Mouse (Mus musculus) CH12.LX (cell line): ENCODE measurements around the gene Olfr1183. TPM values are rescaled to one million over a fixed set of nuclear protein-coding genes. Genes with fewer than 3 reads are reported as not detected.

ENCODE experiments used
- DNase-seq: peaks from one replicate; pipeline ENCODE4 v3.0.0-alpha.2; 2013; ENCODE audit errors: extremely low read depth
- H3K27ac ChIP-seq: 2 replicates; pipeline ENCODE4 v1.5.1; 2012; ENCODE audit warnings: low read depth, mild to moderate bottlenecking, control low read depth, moderate library complexity; ENCODE audit not compliant: insufficient read depth
- H3K27me3 ChIP-seq: replicated peaks from 2 replicates; pipeline ENCODE3; 2012; ENCODE audit warnings: inconsistent platforms
- H3K36me3 ChIP-seq, 2 experiments: replicated peaks in 1 of 2; 2 replicates each; pipeline versions ENCODE3 to v1.6.1; 2012; ENCODE audit warnings: inconsistent platforms in 1 of 2, low read length in 1 of 2, mild to moderate bottlenecking in 1 of 2, mixed read lengths in 1 of 2, moderate library complexity in 1 of 2; ENCODE audit not compliant: control insufficient read depth in 1 of 2, insufficient read depth in 1 of 2
- H3K4me1 ChIP-seq, 2 experiments: 2 replicates each; pipeline ENCODE4 v1.6.1; 2012; ENCODE audit warnings: inconsistent platforms in 1 of 2, moderate library complexity in 1 of 2; ENCODE audit not compliant: insufficient read depth in 2 of 2, control insufficient read depth in 1 of 2
- H3K4me2 ChIP-seq: 2 replicates; pipeline ENCODE4 v1.6.1; 2012; ENCODE audit warnings: low read depth, mild to moderate bottlenecking, control low read depth; ENCODE audit not compliant: poor library complexity, insufficient read depth, severe bottlenecking
- H3K4me3 ChIP-seq, 3 experiments: fragments of 150-350 bp in 1 of 3; sonication (generic) in 1 of 3; replicated peaks in 1 of 3; 2 replicates each; pipeline versions ENCODE3 to v1.5.1; 2011 to 2012; ENCODE audit warnings: low read depth in 2 of 3, low read length in 2 of 3, mild to moderate bottlenecking in 2 of 3, moderate library complexity in 2 of 3, control low read depth in 1 of 3, improper control_type of control experiment in 1 of 3, inconsistent platforms in 1 of 3, mixed read lengths in 1 of 3; ENCODE audit not compliant: poor library complexity in 1 of 3
- H3K79me2 ChIP-seq: replicated peaks from 2 replicates; pipeline ENCODE4 v1.6.1; 2012; ENCODE audit warnings: mild to moderate bottlenecking, moderate library complexity; ENCODE audit not compliant: control insufficient read depth, poor library complexity, insufficient read depth, severe bottlenecking; ENCODE audit errors: extremely low read depth
- H3K9ac ChIP-seq: 2 replicates; pipeline ENCODE4 v1.6.1; 2012; ENCODE audit warnings: low read depth, mild to moderate bottlenecking, control low read depth, moderate library complexity; ENCODE audit not compliant: insufficient read depth
- H3K9me3 ChIP-seq: replicated peaks from 2 replicates; pipeline ENCODE3; 2012; ENCODE audit warnings: low read length, inconsistent platforms, mixed read lengths
- BHLHE40 ChIP-seq: IDR thresholded peaks from 2 replicates; pipeline ENCODE4 v1.6.1; 2011; ENCODE audit warnings: mild to moderate bottlenecking, low read depth, low read length, improper control_type of control experiment
- CHD1 ChIP-seq: IDR thresholded peaks from 2 replicates; pipeline ENCODE4 v1.6.1; 2012; ENCODE audit warnings: low read depth, low read length, improper control_type of control experiment, inconsistent platforms
- CHD2 ChIP-seq: IDR thresholded peaks from 2 replicates; pipeline ENCODE4 v1.6.1; 2011; ENCODE audit warnings: low read length, improper control_type of control experiment
- CTCF ChIP-seq, 2 experiments: IDR thresholded peaks in 1 of 2; conservative IDR thresholded peaks in 1 of 2; 2 replicates each; pipeline ENCODE4 v1.5.1; 2011 to 2012; ENCODE audit warnings: low read depth in 2 of 2, low read length in 2 of 2, improper control_type of control experiment in 1 of 2, inconsistent platforms in 1 of 2, mild to moderate bottlenecking in 1 of 2, moderate library complexity in 1 of 2
- ETS1 ChIP-seq: conservative IDR thresholded peaks from 2 replicates; pipeline ENCODE4 v1.6.1; 2012; ENCODE audit warnings: low read depth, mild to moderate bottlenecking, inconsistent platforms, low read length, improper control_type of control experiment, moderate library complexity
- HCFC1 ChIP-seq: IDR thresholded peaks from 2 replicates; pipeline ENCODE4 v1.6.1; 2012; ENCODE audit warnings: low read depth, mild to moderate bottlenecking, inconsistent platforms, low read length, improper control_type of control experiment
- JUN ChIP-seq: IDR thresholded peaks from 2 replicates; pipeline ENCODE4 v1.6.1; 2011; ENCODE audit warnings: low read depth, mild to moderate bottlenecking, low read length, improper control_type of control experiment, moderate library complexity; ENCODE audit not compliant: insufficient read depth
- JUND ChIP-seq: conservative IDR thresholded peaks from 2 replicates; pipeline ENCODE4 v1.6.1; 2011; ENCODE audit warnings: low read depth, low read length, improper control_type of control experiment
- MAFK ChIP-seq: IDR thresholded peaks from 2 replicates; pipeline ENCODE4 v1.6.1; 2011; ENCODE audit warnings: low read length, improper control_type of control experiment; ENCODE audit not compliant: insufficient replicate concordance
- MAX ChIP-seq: IDR thresholded peaks from 2 replicates; pipeline ENCODE4 v1.6.1; 2011; ENCODE audit warnings: low read length, improper control_type of control experiment
- MAZ ChIP-seq: IDR thresholded peaks from 2 replicates; pipeline ENCODE4 v1.6.1; 2012; ENCODE audit warnings: low read depth, mild to moderate bottlenecking, inconsistent platforms, low read length, improper control_type of control experiment, moderate library complexity
- MEF2A ChIP-seq: IDR thresholded peaks from 2 replicates; pipeline ENCODE4 v1.6.1; 2014; ENCODE audit warnings: low read depth, mild to moderate bottlenecking, inconsistent platforms, low read length, improper control_type of control experiment, borderline replicate concordance
- MXI1 ChIP-seq: IDR thresholded peaks from 2 replicates; pipeline ENCODE4 v1.6.1; 2011; ENCODE audit warnings: mild to moderate bottlenecking, low read depth, low read length, improper control_type of control experiment
- MYC ChIP-seq: IDR thresholded peaks from 2 replicates; pipeline ENCODE4 v1.6.1; 2011; ENCODE audit warnings: low read depth, mild to moderate bottlenecking, improper control_type of control experiment, low read length
- NELFE ChIP-seq: IDR thresholded peaks from 2 replicates; pipeline ENCODE4 v1.6.1; 2011; ENCODE audit warnings: low read depth, low read length, improper control_type of control experiment
- NRF1 ChIP-seq: IDR thresholded peaks from 2 replicates; pipeline ENCODE4 v1.6.1; 2014; ENCODE audit warnings: low read depth, mild to moderate bottlenecking, inconsistent platforms, low read length, improper control_type of control experiment, moderate library complexity
- POLR2AphosphoS2 ChIP-seq: IDR thresholded peaks from 2 replicates; pipeline ENCODE4 v1.6.1; 2011; ENCODE audit warnings: low read depth, low read length, improper control_type of control experiment
- RAD21 ChIP-seq: IDR thresholded peaks from 2 replicates; pipeline ENCODE4 v1.6.1; 2011; ENCODE audit warnings: low read depth, mild to moderate bottlenecking, low read length, improper control_type of control experiment, moderate library complexity
- RCOR1 ChIP-seq: conservative IDR thresholded peaks from 2 replicates; pipeline ENCODE4 v1.6.1; 2012; ENCODE audit warnings: low read depth, mild to moderate bottlenecking, inconsistent platforms, low read length, improper control_type of control experiment
- SIN3A ChIP-seq: IDR thresholded peaks from 2 replicates; pipeline ENCODE4 v1.6.1; 2012; ENCODE audit warnings: low read length, improper control_type of control experiment, inconsistent platforms
- SMC3 ChIP-seq: IDR thresholded peaks from 2 replicates; pipeline ENCODE4 v1.6.1; 2011; ENCODE audit warnings: low read depth, low read length, improper control_type of control experiment
- UBTF ChIP-seq: IDR thresholded peaks from 2 replicates; pipeline ENCODE4 v1.6.1; 2012; ENCODE audit warnings: low read depth, mild to moderate bottlenecking, inconsistent platforms, low read length, improper control_type of control experiment, moderate library complexity
- USF1 ChIP-seq: IDR thresholded peaks from 2 replicates; pipeline ENCODE4 v1.6.1; 2014; ENCODE audit warnings: low read depth, mild to moderate bottlenecking, inconsistent platforms, low read length, improper control_type of control experiment
- USF2 ChIP-seq: conservative IDR thresholded peaks from 2 replicates; pipeline ENCODE4 v1.6.1; 2011; ENCODE audit warnings: low read depth, low read length, improper control_type of control experiment
- ZC3H11A ChIP-seq: IDR thresholded peaks from 2 replicates; pipeline ENCODE4 v1.6.1; 2012; ENCODE audit warnings: low read depth, mild to moderate bottlenecking, inconsistent platforms, low read length, improper control_type of control experiment
- dilution Hi-C: fragments of 300-500 bp; cut with MboI; formaldehyde crosslinking; loops from 2 replicates; pipeline ENCODE4 v1.14.3; 2020; ENCODE audit warnings: low sequenced_read_pairs; ENCODE audit not compliant: extremely low pct_unique_long_range_greater_than_20kb, extremely low pct_ligation_motif_present
- in situ Hi-C: fragments of 300-500 bp; cut with MboI; formaldehyde crosslinking; loops from 3 replicates; pipeline ENCODE4 v1.14.3; 2019; ENCODE audit warnings: low sequenced_read_pairs, low pct_ligation_motif_present, low pct_unique_long_range_greater_than_20kb, mixed read lengths
- polyA plus RNA-seq: library from polyadenylated mRNA; unstranded; fragments of >175 nt; gene quantifications from 2 replicates; pipeline ENCODE4 v1.2.1, GENCODE M21; 2012; ENCODE audit warnings: low read depth; ENCODE audit not compliant: insufficient read length
- total RNA-seq, 2 experiments: library from RNA; depleted of rRNA; stranded (reverse); fragments of 300-350 nt in 1 of 2; fragments of >200 nt in 1 of 2; gene quantifications; 2 replicates each; pipeline ENCODE4 v1.2.3; 2012 to 2014

Olfr1183 gene
- total and polyA plus RNA-seq, 3 experiments = not detected

DNA sequence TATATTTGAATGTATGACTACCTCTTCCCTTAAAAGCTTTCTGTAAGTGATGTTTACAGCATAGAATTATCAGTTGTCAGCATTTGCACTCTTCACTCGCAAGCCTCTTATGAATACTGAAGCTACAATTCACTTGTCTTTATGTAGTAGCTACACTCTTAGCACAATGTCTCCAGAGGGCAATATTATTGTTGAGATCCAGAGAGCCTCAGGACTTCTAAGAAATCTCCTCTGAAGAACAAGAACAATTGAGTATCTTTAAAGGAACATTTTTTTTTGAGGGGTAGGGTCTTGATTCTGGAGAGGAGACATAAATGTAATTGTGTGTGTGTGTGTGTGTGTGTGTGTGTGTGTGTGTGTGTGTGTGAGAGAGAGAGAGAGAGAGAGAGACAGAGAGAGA is 28.6 kb upstream of the Olfr1183 start, which contains the start of gene Olfr1181:
TSS of gene Olfr1181 (minus strand) at position 101 of the 400 bp plus-strand sequence.
- Histone ChIP-seq H3K79me2 (no peaks in the 10 kb centered on the region), H3K9ac (no peak within 1 kb of the TSS), H3K4me2 (no peak within 1 kb of the TSS), H3K27ac (no peak within 1 kb of the TSS), H3K4me3 (no peak within 1 kb of the TSS), H3K36me3 (no peaks in the 10 kb centered on the region), H3K27me3 (no peaks in the 10 kb centered on the region), H3K4me1 (no peaks in the 10 kb centered on the region), H3K9me3 (peaks cover 4% of the 10 kb centered on the region)
- dilution Hi-C loops (no loop called here), in situ Hi-C loops (no loop called here)
- DNase-seq = no peak
- TF ChIP-seq MAX (no peak), CHD1 (no peak), USF1 (no peak), JUND (no peak), CHD2 (no peak), MEF2A (no peak), RCOR1 (no peak), MAZ (no peak)

DNA sequence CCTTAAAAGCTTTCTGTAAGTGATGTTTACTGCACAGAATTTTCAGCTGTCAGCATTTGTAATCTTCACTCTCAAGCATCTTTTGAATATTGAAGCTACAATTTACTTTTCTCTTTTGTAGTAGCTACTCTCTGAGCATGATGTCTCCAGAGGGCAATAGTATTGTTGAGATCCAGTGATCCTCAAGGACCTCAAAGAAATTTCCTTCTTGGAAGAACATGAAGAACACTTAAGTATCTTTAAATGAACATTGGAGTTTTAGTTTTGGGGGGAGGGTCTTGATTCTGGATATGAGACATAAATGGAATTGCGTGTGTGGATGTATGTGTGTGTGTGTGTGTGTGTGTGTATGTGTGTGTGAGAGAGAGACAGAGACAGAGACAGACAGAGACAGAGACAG is 5.6 kb upstream of the Olfr1183 start, which contains the start of gene Gm13757:
TSS of gene Gm13757 (minus strand) at position 101 of the 400 bp plus-strand sequence.
- no peak for DNase-seq
- H3K4me2 ChIP-seq = no peak within 1 kb of the TSS
- no peaks in the 10 kb centered on the region for H3K36me3 ChIP-seq
- H3K4me1 ChIP-seq = no peaks in the 10 kb centered on the region
- no peaks in the 10 kb centered on the region for H3K27me3 ChIP-seq
- in situ Hi-C loops (no loop called here), dilution Hi-C loops (no loop called here)
- H3K9me3 ChIP-seq = peaks cover 2% of the 10 kb centered on the region
- no peak for TF ChIP-seq POLR2AphosphoS2
- no peak for TF ChIP-seq HCFC1
- TF ChIP-seq CTCF (conservative IDR thresholded peaks at IDR 0.05 in 1 of 2, IDR thresholded peaks at IDR 0.05 in 1 of 2; ENCODE audit: low read depth in 2 of 2, low read length in 2 of 2) = no peak
- TF ChIP-seq UBTF = no peak
- no peak for TF ChIP-seq MYC
- TF ChIP-seq MAX = no peak
- TF ChIP-seq SIN3A = no peak
- no peak for TF ChIP-seq ETS1
- TF ChIP-seq RAD21 = no peak
- no peak for TF ChIP-seq MEF2A
- TF ChIP-seq ZC3H11A = no peak
- no peak for TF ChIP-seq NELFE
- no peak for TF ChIP-seq USF2
- no peak for TF ChIP-seq RCOR1
- TF ChIP-seq SMC3 = no peak
- TF ChIP-seq MXI1 = no peak
- no peak for TF ChIP-seq JUN
- no peak for TF ChIP-seq BHLHE40
- no peak for TF ChIP-seq NRF1
- TF ChIP-seq MAFK = no peak
- H3K79me2 ChIP-seq = no peaks in the 10 kb centered on the region
- no peak within 1 kb of the TSS for H3K4me3 ChIP-seq
- H3K9ac ChIP-seq = no peak within 1 kb of the TSS
- no peak within 1 kb of the TSS for H3K27ac ChIP-seq
